Mouse (Mus musculus) embryonic facial prominence, embryonic 11.5 days (tissue): ENCODE data around the gene Zfp740. TPM values are rescaled to one million over a fixed set of nuclear protein-coding genes. Genes with fewer than 3 reads are reported as not detected.
"Not testable (repeated sequence)": the region's sequence is repeated elsewhere in the genome, so short reads cannot be mapped to it uniquely, and the experiment has no call there.

Source experiments
- ATAC-seq: fragments of 200-750 bp; cut with Nextera tagmentation; replicated peaks from 2 replicates; pipeline ENCODE4 v1.8.0; 2017; ENCODE audit warnings: low read depth; ENCODE audit not compliant: insufficient number of reproducible peaks, low FRiP score, low TSS enrichment
- DNase-seq: peaks from one replicate; pipeline ENCODE4 v3.0.0-alpha.2; 2015; ENCODE audit warnings: low spot score
- H3K27ac ChIP-seq: fragments of 300-500 bp; sonication (generic); replicated peaks from 2 replicates; pipeline ENCODE4 v1.5.1; 2014; ENCODE audit warnings: mild to moderate bottlenecking, low read depth, low read length, control low read depth
- H3K27me3 ChIP-seq: fragments of 300-500 bp; sonication (generic); 2 replicates; pipeline ENCODE4 v1.6.1; 2014; ENCODE audit warnings: mild to moderate bottlenecking, low read length, moderate library complexity, mixed read lengths; ENCODE audit not compliant: control insufficient read depth, insufficient read depth
- H3K36me3 ChIP-seq: fragments of 300-500 bp; sonication (generic); replicated peaks from 2 replicates; pipeline ENCODE4 v1.6.1; 2014; ENCODE audit warnings: low read depth, mild to moderate bottlenecking, low read length, moderate library complexity, mixed read lengths; ENCODE audit not compliant: control insufficient read depth, insufficient read depth
- H3K4me1 ChIP-seq: fragments of 300-500 bp; sonication (generic); 2 replicates; pipeline ENCODE4 v1.6.1; 2014; ENCODE audit warnings: low read length, mixed read lengths; ENCODE audit not compliant: control insufficient read depth, insufficient read depth
- H3K4me2 ChIP-seq: fragments of 300-500 bp; sonication (generic); 2 replicates; pipeline ENCODE4 v1.6.1; 2014; ENCODE audit warnings: low read depth, mild to moderate bottlenecking, control low read depth, low read length, moderate library complexity
- H3K4me3 ChIP-seq: fragments of 300-500 bp; sonication (generic); 2 replicates; pipeline ENCODE4 v1.5.1; 2014; ENCODE audit warnings: low read depth, low read length, control low read depth
- H3K9ac ChIP-seq: fragments of 300-500 bp; sonication (generic); replicated peaks from 2 replicates; pipeline ENCODE4 v1.6.1; 2014; ENCODE audit warnings: mild to moderate bottlenecking, control low read depth, low read length
- H3K9me3 ChIP-seq: fragments of 300-500 bp; sonication (generic); replicated peaks from 2 replicates; pipeline ENCODE4 v1.6.1; 2016; ENCODE audit warnings: mild to moderate bottlenecking, low read length, inconsistent platforms, mixed read lengths; ENCODE audit not compliant: control insufficient read depth
- WGBS: fragments of 180-500 bp; shearing (Covaris S2); extraction: QIAGEN DNeasy Blood & Tissue Kit; methylation state at CpG from one replicate; pipeline ENCODE4 v1.1.7; 2014; 5-methylcytosine and 5-hydroxymethylcytosine counted together
- polyA plus RNA-seq: library from polyadenylated mRNA; unstranded; fragments of >200 nt; fragmentation: Nextera tagmentation; extraction: Ambion mirVana; gene quantifications from 2 replicates; pipeline ENCODE4 v1.2.1, GENCODE M21; 2014

Zfp740 gene
- 68.1 and 68.9 TPM in 2 replicates for polyA plus RNA-seq

DNA sequence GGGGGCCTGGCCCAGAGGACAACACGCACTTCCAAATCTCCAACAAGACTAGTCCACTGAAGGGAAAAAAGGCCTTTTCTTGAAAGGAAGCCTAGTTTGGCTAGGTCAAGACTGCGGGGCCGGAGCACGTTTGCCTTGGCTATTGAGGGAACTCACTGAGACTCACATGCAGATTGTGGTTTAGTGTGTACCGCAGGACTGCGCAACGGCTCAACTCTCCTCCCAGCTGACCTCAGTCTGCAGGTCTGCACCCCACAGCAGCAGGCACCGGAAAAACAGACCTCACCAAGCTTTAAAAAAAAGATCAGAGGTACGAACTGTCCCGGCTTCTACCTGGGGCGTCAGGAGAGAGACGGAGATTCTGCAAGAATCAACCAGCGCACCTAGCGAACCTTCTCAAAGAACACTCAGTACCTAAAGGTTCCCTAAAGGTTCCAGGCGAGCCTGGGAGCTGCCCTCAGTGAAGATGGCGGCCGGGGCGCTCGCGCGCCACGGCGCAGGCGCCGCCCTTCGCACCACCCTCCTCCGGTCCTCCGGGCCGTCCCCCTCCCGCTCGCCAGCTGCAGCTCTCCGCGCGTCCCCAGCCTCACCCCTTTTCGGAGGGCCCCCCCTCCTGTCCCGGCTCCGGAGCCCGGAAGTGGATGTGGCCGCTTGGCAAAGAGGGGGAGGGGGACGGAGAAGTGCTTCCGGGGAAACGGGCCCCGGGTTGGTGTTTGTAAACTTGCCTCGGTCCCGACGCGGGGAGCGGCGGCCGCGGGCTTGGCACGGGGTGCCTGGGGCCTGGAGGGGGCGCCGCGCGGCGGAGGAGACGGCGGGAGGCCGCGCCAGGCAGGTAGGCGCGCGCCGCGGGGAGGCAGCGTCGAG, at the start of gene Zfp740:
Gene Zfp740 (plus strand): TSS at position 279 of the 864 bp plus-strand sequence.
- Histone ChIP-seq H3K9me3 (no peaks in the 10 kb centered on the region), H3K27ac (peak within 1 kb of the TSS; percentile 99), H3K9ac (peak within 1 kb of the TSS; percentile 95), H3K4me2 (peak within 1 kb of the TSS; percentile 48), H3K36me3 (peaks cover 7% of the 10 kb centered on the region), H3K27me3 (no peaks in the 10 kb centered on the region), H3K4me3 (peak within 1 kb of the TSS; percentile 85), H3K4me1 (no peaks in the 10 kb centered on the region)
- under 1% methylated on average over 67 of the region's 68 CpGs for WGBS
- DNase-seq (peak; percentile 95), ATAC-seq (peak; percentile 95)

DNA sequence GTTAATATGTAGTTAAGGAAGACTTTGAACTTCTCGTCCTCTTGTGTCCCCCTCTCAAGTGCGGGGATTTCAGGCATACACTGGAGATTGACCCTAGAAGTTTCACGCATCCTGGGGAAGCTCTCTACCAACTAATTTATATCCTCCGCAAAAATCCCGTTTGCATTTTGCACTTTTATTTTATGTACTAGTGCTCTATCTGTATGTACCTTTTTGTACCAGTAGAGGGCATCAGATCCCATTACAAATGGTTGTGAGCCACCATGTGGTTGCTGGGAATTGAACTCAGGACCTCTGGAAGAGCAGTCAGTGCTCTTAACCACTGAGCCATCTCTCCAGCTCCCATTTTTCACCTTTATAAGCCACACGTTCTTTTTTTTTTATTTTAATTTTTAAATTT, 48.0 kb upstream of the Zfp740 start:
- H3K4me1 ChIP-seq, H3K36me3 ChIP-seq, H3K9me3 ChIP-seq, H3K27me3 ChIP-seq, H3K4me3 ChIP-seq, DNase-seq, ATAC-seq, H3K4me2 ChIP-seq, H3K27ac ChIP-seq, H3K9ac ChIP-seq: not testable (repeated sequence)
- WGBS, result 90% methylated on average over 6 of the region's 6 CpGs

DNA sequence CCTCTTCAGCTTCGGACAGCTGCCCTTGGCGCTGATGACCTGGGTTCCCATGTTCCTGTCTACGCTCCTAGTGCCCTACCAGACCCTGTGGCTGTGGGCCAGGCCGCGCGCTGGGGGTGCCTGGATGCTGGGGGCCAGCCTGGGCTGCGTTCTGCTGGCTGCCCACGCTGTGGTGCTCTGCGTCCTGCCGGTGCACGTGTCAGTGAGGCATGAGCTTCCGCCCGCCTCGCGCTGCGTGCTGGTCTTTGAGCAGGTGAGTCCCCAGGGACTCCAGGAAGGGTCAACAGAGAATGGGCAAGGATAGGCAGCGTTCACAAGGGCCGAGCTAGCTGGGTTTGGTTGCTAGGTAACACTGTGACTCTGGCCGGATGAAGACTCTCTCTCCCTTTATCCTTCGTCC, 46.2 kb upstream of the Zfp740 start:
- H3K27me3 ChIP-seq, result no peaks in the 10 kb centered on the region
- no peak overlapping the region for H3K4me2 ChIP-seq
- DNase-seq (peak; percentile 25), ATAC-seq (peak; percentile 49)
- no peaks in the 10 kb centered on the region for H3K9me3 ChIP-seq
- H3K36me3 ChIP-seq, result no peaks in the 10 kb centered on the region
- 34% methylated on average over 20 of the region's 20 CpGs for WGBS
- H3K4me3 ChIP-seq, result no peak overlapping the region
- H3K27ac ChIP-seq, result no peak overlapping the region
- H3K4me1 ChIP-seq, result no peaks in the 10 kb centered on the region
- no peak overlapping the region for H3K9ac ChIP-seq

DNA sequence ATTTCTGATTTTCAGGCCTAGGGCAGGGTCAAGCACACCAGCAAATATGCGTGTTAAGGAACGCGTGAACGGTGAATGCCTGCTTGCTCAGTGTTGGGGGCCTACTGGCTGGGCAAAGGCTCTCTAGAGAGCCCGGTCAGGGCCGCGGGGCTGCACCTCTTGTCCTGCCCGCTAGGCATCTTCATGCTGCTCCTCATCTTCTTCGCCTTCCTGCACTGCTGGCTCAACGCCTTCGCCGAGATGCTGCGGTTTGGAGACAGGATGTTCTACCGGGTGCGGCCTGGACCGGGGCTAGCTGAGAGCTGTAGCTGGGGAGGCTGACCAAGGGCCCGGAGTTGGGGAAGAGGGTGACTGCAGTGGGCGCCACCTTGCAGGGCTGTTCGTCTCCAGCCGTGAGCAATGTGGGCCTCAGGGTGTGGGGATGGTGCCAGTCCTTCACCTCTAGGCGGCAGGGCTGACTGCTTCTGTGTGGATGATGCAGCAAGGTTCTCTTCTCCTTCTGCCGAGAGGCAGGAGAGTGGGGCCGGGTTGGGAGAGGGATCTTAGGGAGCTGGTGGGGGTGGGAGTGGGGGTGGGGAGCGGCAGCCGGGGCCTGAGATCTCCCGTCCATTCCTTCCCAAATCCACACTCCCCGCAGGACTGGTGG, 42.5 kb upstream of the Zfp740 start:
- ATAC-seq (no peak), DNase-seq (no peak)
- 60% methylated on average over 26 of the region's 27 CpGs for WGBS
- H3K27ac ChIP-seq, result no peak overlapping the region
- H3K4me1 ChIP-seq, result no peaks in the 10 kb centered on the region
- H3K4me3 ChIP-seq, result no peak overlapping the region
- H3K9me3 ChIP-seq, result no peaks in the 10 kb centered on the region
- H3K9ac ChIP-seq, result no peak overlapping the region
- H3K4me2 ChIP-seq, result no peak overlapping the region
- no peaks in the 10 kb centered on the region for H3K36me3 ChIP-seq
- H3K27me3 ChIP-seq, result no peaks in the 10 kb centered on the region

DNA sequence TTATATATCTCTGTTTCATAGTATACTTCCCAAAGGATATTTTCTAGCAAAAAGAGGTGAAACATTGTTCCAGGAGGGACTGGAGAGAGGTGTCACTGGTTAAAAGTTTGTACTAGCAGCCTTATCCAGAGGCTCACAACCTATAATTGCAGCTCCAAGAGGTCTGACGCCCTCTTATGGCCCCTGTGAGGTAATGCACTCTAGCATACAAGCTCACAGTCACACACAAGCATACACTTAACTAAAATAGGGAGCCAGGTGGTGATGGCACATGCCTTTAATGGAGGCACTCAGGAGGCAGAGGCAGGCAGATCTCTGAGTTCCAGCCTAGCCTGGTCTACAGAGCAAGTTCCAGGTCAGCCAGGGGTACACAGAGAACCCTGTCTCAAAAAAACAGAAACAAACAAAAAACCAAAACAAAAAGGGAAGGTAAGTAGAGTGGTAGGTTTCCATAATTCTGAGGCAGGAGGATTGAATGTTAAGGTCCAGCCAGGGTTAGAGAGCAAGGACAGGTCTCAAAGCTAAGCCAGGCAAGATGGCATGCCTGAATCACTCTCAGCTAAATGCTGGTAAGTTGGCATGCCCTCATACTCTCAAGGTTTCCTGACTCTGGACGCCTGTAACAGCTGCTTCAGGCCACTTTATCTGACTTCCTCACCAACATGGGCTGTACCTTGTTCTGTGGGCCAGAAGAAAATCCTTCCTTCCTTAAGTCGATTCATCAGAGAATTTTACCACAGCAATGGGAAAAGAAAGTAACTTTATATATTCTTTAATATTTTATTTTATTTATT, 39.0 kb upstream of the Zfp740 start:
- 65% methylated on average over 3 of the region's 3 CpGs for WGBS
- H3K9me3 ChIP-seq, result no peaks in the 10 kb centered on the region
- H3K4me3 ChIP-seq, result no peak overlapping the region
- H3K4me2 ChIP-seq, result no peak overlapping the region
- no peak for ATAC-seq
- no peaks in the 10 kb centered on the region for H3K27me3 ChIP-seq
- no peaks in the 10 kb centered on the region for H3K4me1 ChIP-seq
- H3K27ac ChIP-seq, result no peak overlapping the region
- no peak for DNase-seq
- no peaks in the 10 kb centered on the region for H3K36me3 ChIP-seq
- no peak overlapping the region for H3K9ac ChIP-seq

DNA sequence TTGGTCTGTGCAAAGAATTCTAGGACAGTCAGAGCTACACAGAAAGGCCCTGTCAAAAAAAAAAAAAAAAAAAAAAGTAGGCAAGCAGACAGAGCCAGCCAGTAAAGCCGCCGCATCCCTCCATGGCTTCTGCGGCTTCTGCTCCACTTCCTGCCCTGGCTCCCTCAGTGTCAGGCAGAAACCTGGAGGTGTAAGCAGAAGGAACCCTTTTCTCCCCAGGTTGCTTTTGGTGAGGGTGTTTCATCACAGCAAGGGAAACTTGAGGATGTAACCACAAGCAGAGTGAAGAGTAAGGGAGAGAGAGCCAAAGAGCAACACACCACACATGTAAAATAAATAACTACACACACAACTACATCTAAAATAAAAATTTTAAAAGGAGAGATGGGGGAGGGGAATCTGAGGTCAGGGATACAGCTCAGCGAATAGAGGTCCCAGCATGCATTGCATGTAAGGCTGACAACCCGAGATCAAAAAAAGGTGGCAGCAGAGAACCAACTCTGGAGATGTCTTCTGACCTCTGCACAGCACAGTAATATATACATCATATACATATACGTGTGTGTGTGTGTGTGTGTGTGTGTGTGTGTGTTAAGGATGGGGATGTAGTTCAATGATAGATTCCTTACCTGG, 37.5 kb upstream of the Zfp740 start:
- 30% methylated on average over 6 of the region's 6 CpGs for WGBS
- no peaks in the 10 kb centered on the region for H3K9me3 ChIP-seq
- no peak overlapping the region for H3K4me2 ChIP-seq
- no peak overlapping the region for H3K27ac ChIP-seq
- peak; percentile 26 for DNase-seq
- H3K4me1 ChIP-seq, result no peaks in the 10 kb centered on the region
- H3K4me3 ChIP-seq, result no peak overlapping the region
- no peaks in the 10 kb centered on the region for H3K36me3 ChIP-seq
- no peaks in the 10 kb centered on the region for H3K27me3 ChIP-seq
- H3K9ac ChIP-seq, result no peak overlapping the region; the same call in 1 of the 2 replicates
- no peak for ATAC-seq

DNA sequence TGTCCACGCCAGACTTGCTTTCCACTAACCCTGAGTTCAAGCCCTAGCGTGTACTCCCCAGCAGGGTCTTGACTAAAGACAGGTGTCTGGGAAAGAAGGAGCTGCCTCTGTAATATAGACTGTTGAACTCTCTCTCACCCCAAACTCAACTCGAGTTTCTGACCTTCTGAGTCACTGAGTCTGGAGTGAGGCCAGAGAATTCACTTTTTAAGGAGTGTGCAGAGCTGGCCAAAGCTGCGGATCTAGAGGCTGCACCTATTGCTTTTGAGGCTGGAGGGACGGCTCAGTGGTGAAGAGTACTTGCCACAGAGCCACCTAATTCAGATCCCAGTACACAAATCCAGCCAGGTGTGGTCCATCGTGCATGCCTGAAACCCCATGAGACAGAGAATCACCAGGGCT, 35.4 kb upstream of the Zfp740 start:
- H3K4me3 ChIP-seq, result no peak overlapping the region
- no peaks in the 10 kb centered on the region for H3K4me1 ChIP-seq
- H3K36me3 ChIP-seq, result no peaks in the 10 kb centered on the region
- DNase-seq (peak; percentile 72), ATAC-seq (peak; percentile 63; the same call in 1 of the 2 replicates)
- peak overlapping the region; percentile 29; the same call in 1 of the 2 replicates for H3K27ac ChIP-seq
- H3K9me3 ChIP-seq, result no peaks in the 10 kb centered on the region
- H3K9ac ChIP-seq, result no peak overlapping the region
- no peak overlapping the region for H3K4me2 ChIP-seq
- H3K27me3 ChIP-seq, result no peaks in the 10 kb centered on the region
- 29% methylated on average over 6 of the region's 6 CpGs for WGBS
